Mouse (Mus musculus) neural tube, embryonic 12.5 days (tissue): ENCODE data around the gene 2410004B18Rik. TPM values are rescaled to one million over a fixed set of nuclear protein-coding genes. Genes with fewer than 3 reads are reported as not detected.

Experiments used
- ATAC-seq: fragments of 200-750 bp; cut with Nextera tagmentation; 2 replicates; pipeline ENCODE4 v1.8.0; 2017; ENCODE audit warnings: low read depth, mild to moderate bottlenecking, moderate TSS enrichment, moderate library complexity; ENCODE audit not compliant: low FRiP score
- H3K27ac ChIP-seq: fragments of 300-500 bp; sonication (generic); 2 replicates; pipeline ENCODE4 v1.5.1; 2016
- H3K27me3 ChIP-seq: fragments of 300-500 bp; sonication (generic); replicated peaks from 2 replicates; pipeline ENCODE4 v1.6.1; 2016; ENCODE audit warnings: mild to moderate bottlenecking
- H3K36me3 ChIP-seq: fragments of 300-500 bp; sonication (generic); 2 replicates; pipeline ENCODE4 v1.6.1; 2016; ENCODE audit warnings: mild to moderate bottlenecking
- H3K4me1 ChIP-seq: fragments of 300-500 bp; sonication (generic); 2 replicates; pipeline ENCODE4 v1.6.1; 2016
- H3K4me2 ChIP-seq: fragments of 300-500 bp; sonication (generic); replicated peaks from 2 replicates; pipeline ENCODE4 v1.6.1; 2016; ENCODE audit warnings: mild to moderate bottlenecking
- H3K4me3 ChIP-seq: fragments of 300-500 bp; sonication (generic); 2 replicates; pipeline ENCODE4 v1.5.1; 2016
- H3K9ac ChIP-seq: fragments of 300-500 bp; sonication (generic); 2 replicates; pipeline ENCODE4 v1.6.1; 2016; ENCODE audit warnings: mild to moderate bottlenecking
- H3K9me3 ChIP-seq: fragments of 300-500 bp; sonication (generic); 2 replicates; pipeline ENCODE4 v1.6.1; 2016; ENCODE audit warnings: mild to moderate bottlenecking
- WGBS: fragments of 180-500 bp; shearing (Covaris S2); methylation state at CpG from one replicate; pipeline ENCODE4 v1.1.7; 2016; 5-methylcytosine and 5-hydroxymethylcytosine counted together
- polyA plus RNA-seq: library from polyadenylated mRNA; unstranded; fragments of >200 nt; fragmentation: Nextera tagmentation; extraction: Ambion mirVana; gene quantifications from 2 replicates; pipeline ENCODE4 v1.2.1, GENCODE M21; 2016

Gene 2410004B18Rik
- 64.7 and 68.2 TPM in 2 replicates for polyA plus RNA-seq

DNA sequence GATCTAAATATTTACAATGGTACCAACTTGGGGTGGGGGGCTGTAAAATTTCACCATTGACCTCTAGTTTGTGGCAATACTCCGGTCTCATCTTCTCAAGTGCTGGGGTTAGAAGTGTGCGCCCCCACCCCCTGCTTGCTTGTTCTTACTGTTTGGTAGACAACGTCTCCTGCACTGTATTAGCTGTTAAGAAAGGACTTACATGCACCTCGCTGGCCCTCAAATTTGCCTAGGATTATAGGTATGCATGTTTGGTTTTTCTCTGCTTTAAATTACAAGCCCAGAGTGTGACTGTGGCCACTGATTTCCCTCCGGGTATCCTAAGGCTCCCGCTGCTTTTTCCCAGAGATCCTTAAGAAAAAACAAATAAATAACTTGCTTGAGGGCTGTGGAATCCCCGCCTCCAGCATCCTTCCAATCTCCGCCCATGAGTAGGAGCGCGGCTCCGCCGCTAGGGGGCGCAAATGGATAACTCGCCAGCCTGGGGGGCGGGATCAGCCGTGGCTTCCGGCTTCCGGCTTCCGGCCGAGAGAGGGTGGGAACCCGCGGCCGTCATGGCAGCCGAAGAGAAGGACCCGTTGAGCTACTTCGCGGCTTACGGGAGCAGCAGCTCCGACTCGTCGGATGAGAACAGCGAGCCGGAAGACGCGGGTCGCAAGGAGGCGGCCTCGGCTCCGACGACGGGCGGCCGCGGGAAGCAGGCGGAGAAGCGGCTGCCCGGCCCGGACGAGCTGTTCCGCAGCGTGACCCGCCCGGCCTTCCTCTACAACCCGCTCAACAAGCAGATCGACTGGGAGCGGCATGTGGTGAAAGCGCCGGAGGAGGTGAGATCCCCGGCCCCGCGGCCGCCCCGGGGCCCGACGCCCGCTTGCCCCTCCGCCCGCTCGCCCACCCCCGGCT, at the start of gene 2410004B18Rik:
Gene 2410004B18Rik, plus strand, starts transcription at position 510 of the 900 bp plus-strand sequence.
- peak within 1 kb of the TSS; percentile 93 for H3K9ac ChIP-seq
- no peak within 1 kb of the TSS for H3K27ac ChIP-seq
- no peaks in the 10 kb centered on the region for H3K9me3 ChIP-seq
- H3K27me3 ChIP-seq, result no peaks in the 10 kb centered on the region
- peaks cover 18% of the 10 kb centered on the region for H3K4me1 ChIP-seq
- peaks cover 20% of the 10 kb centered on the region for H3K36me3 ChIP-seq
- 1% methylated on average over 51 of the region's 70 CpGs for WGBS
- H3K4me2 ChIP-seq, result peak within 1 kb of the TSS; percentile 82
- peak within 1 kb of the TSS; percentile 95 for H3K4me3 ChIP-seq
- peak; percentile 93 for ATAC-seq

DNA sequence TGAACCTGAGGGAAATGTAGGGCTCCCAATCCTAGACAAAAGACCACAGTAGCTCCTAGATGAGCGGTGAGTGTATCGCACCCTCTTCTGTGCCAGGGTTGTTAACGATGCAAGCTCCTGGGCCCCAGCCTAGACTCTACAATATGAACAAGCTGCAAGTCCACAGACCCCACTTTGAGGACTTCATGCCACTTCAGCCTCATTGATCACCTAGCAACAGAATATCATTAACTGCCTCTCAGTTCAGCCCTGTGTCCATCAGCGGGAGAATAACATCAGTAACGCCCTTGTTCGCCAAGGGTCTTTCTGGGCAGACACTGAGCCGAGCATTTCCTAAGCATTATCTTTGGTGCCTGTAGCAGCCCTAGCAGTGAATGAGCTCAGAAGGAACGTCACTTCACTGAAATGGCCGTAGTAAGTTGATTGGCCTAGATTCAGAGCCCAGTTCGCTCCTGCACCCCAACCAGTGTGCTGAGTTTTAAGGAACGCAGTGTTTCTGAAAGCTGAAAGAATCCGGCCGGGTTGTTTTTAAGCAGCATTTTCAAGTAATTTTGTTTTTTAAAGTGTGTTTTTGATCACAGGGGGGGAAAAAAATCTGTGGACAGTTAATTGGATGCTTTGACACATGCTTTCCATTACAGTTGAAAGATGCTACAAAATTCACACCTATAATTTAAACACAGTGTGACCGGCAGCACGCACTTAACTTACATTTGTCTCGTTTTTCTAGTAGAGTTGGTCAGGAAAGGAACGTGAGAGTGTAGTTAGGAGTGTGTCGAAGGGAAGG, 47.3 kb upstream of the 2410004B18Rik start:
- H3K27me3 ChIP-seq, result no peaks in the 10 kb centered on the region
- H3K9ac ChIP-seq, result no peak overlapping the region
- H3K4me1 ChIP-seq, result peaks cover 15% of the 10 kb centered on the region
- no peak overlapping the region for H3K4me3 ChIP-seq
- H3K9me3 ChIP-seq, result no peaks in the 10 kb centered on the region
- no peaks in the 10 kb centered on the region for H3K36me3 ChIP-seq
- no peak overlapping the region for H3K4me2 ChIP-seq
- peak; percentile 94 for ATAC-seq
- peak overlapping the region; percentile 3; the same call in 1 of the 2 replicates for H3K27ac ChIP-seq
- WGBS, result 44% methylated on average over 18 of the region's 18 CpGs

DNA sequence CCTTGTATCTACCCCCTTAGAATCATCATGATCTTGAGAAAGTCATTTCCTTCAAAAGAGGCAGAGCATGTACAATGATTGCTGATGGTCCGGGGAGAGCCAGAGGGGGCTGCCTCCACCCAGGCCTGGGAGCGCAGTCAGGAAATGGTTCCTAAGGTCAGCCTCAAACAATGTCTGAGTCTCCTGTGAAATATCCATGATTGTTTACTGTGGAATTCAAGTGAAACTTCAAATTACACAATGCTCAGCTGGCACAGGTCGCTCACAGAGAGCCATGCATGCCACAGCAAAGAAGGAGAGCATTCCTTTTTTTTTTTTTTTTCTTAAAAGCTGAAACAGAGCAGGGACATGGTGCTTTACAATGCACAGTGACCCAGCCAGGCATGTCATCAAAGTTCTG, 45.4 kb upstream of the 2410004B18Rik start:
- H3K9ac ChIP-seq, result no peak overlapping the region
- no peak overlapping the region for H3K4me3 ChIP-seq
- ATAC-seq, result no peak
- H3K4me2 ChIP-seq, result no peak overlapping the region
- no peak overlapping the region for H3K27ac ChIP-seq
- WGBS, result 82% methylated on average over 3 of the region's 3 CpGs
- no peaks in the 10 kb centered on the region for H3K36me3 ChIP-seq
- no peaks in the 10 kb centered on the region for H3K9me3 ChIP-seq
- no peaks in the 10 kb centered on the region for H3K27me3 ChIP-seq
- H3K4me1 ChIP-seq, result peaks cover 15% of the 10 kb centered on the region

DNA sequence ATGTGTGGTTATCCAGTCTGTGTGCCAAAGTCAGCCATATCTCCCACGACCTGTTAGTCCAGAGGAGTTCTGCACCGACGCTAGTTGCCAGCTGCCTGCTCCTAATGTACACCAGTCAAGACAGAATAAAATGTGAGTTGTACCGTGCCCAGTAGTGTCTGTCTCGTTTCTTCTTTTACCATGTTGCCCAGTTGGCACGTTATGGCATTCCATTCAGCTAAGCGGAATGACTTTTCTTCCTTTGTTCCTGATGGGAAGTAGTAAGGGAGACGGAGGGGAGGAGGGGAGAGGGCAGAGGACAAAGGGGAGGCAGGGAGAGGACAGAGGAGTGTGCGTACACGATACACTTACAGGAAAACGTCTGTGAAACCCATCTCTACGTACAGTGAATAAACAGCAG, 43.7 kb upstream of the 2410004B18Rik start:
- Histone ChIP-seq H3K27me3 (no peaks in the 10 kb centered on the region), H3K27ac (no peak overlapping the region), H3K4me1 (peaks cover 15% of the 10 kb centered on the region), H3K36me3 (no peaks in the 10 kb centered on the region), H3K4me3 (no peak overlapping the region), H3K4me2 (no peak overlapping the region), H3K9ac (no peak overlapping the region), H3K9me3 (no peaks in the 10 kb centered on the region)
- no peak for ATAC-seq
- 47% methylated on average over 12 of the region's 12 CpGs for WGBS

DNA sequence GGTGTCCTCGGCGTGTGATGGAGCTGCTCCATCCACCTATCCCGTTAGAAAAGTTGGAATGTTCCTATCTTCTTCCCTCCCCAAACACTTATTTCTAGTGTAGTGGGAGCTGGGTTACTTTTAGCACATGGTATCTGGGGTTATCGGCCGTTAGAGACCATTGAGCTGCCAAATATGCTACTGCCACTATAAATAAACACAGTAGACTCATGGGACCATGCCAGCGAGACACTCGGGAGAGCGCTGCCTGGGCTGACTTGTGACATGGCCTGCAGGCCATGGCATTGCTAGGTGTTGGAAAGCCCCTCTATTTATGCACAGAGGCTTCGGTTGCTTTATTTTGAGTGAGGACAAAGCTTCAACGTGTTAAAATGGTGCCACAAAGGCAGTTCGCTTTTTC, 40.1 kb upstream of the 2410004B18Rik start:
- H3K9ac ChIP-seq, result no peak overlapping the region
- H3K9me3 ChIP-seq, result no peaks in the 10 kb centered on the region
- no peak overlapping the region for H3K4me2 ChIP-seq
- ATAC-seq, result no peak
- no peak overlapping the region for H3K27ac ChIP-seq
- no peaks in the 10 kb centered on the region for H3K4me1 ChIP-seq
- H3K36me3 ChIP-seq, result no peaks in the 10 kb centered on the region
- no peak overlapping the region for H3K4me3 ChIP-seq
- WGBS, result 87% methylated on average over 11 of the region's 11 CpGs
- no peaks in the 10 kb centered on the region for H3K27me3 ChIP-seq

DNA sequence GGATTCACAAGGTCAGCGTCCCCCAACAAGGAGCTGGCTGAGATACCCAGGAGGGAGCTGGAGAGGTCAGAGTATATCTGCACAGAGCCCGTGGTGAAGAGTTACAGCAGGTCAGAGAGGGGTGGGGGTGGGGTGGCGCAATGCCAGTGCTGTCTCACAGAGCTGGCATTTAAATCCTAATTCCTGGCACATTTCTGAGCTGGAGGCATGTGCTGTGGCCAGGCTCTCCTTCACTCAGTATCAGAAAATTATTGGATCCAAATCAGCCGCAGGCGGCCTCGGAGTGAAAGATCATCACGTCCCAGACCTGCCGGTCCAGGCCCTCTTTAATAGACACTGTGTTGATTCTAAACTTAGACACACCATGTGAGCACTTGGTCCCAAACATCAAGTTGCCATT, 38.0 kb upstream of the 2410004B18Rik start:
- 89% methylated on average over 8 of the region's 8 CpGs for WGBS
- no peaks in the 10 kb centered on the region for H3K27me3 ChIP-seq

DNA sequence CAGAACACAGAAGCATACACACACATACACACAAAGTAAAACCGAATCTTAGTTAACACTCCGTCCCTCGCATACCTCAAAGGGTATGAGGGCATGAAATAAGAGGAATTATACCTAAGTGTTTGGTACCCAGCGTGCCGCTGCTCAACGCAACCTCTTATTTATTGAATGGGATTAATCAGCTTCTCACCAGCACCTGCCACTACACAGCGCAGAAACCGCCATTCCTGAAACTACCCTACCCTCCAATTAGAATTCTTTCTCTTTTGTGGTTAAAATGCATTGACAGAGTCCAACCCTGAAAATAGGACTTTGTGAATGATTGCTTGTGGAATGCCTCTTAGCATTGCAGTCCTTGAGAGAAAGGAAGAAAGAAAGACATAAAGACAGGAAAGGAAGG, 34.3 kb upstream of the 2410004B18Rik start:
- no peaks in the 10 kb centered on the region for H3K36me3 ChIP-seq
- no peak overlapping the region for H3K27ac ChIP-seq

More for the DNA sequence above, 38.0 kb upstream of the 2410004B18Rik start:
- no peak for ATAC-seq
- Histone ChIP-seq H3K4me2 (no peak overlapping the region), H3K27ac (no peak overlapping the region), H3K4me1 (no peaks in the 10 kb centered on the region), H3K9ac (no peak overlapping the region), H3K36me3 (no peaks in the 10 kb centered on the region), H3K9me3 (no peaks in the 10 kb centered on the region), H3K4me3 (no peak overlapping the region)

DNA sequence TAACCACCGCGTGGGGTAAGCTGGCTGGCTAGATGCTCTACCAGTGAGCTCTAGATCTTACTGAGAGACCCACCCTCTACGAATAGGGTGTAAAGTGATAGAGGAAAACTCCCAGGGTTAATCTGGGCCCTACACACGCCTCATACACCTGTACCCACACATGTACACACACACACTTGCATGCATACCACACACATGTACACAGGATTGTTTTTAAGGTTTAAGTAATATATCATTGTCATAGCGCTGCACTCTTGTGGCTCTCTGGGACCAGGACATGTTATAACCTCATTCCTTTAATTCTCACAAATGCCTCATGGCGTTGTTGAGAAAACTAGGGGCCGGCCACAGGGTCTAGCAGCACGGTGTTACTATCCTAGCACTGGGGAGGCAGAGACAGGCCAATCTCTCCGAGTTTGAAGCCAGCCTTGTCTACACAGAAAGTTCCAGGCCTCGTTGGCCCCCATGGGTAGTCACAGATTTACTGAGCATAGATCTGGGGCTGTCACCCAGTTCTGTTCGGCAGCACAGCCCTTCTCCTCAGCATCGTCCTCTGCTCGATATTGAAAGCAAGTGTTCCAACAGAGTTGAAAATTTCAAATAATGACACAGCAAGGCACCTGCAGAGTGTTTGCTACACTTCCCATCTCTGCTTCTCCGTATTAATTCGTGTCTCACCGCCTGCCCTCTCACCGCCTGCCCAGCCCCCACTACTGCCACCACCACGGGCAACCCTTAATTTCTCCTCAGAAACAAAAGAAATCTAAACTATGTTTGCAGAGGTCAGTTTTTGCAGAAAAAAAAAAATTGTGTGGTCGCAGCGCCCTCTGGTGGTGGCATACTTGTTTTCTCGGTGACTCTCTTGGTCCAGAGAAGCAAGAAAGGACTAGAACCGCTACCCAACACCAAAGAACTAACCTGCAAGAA, 32.7 kb upstream of the 2410004B18Rik start:
- Histone ChIP-seq H3K36me3 (no peaks in the 10 kb centered on the region), H3K9ac (no peak overlapping the region), H3K4me3 (no peak overlapping the region), H3K9me3 (no peaks in the 10 kb centered on the region), H3K4me1 (no peaks in the 10 kb centered on the region), H3K4me2 (peak overlapping the region; percentile 34; the same call in 1 of the 2 replicates), H3K27me3 (no peaks in the 10 kb centered on the region), H3K27ac (no peak overlapping the region)
- 54% methylated on average over 22 of the region's 22 CpGs for WGBS
- peak; percentile 57; the same call in 1 of the 2 replicates for ATAC-seq

More for the DNA sequence above, 34.3 kb upstream of the 2410004B18Rik start:
- Histone ChIP-seq H3K27me3 (no peaks in the 10 kb centered on the region), H3K4me3 (no peak overlapping the region), H3K4me2 (no peak overlapping the region), H3K9ac (no peak overlapping the region), H3K9me3 (no peaks in the 10 kb centered on the region), H3K4me1 (no peaks in the 10 kb centered on the region)
- ATAC-seq, result no peak
- 93% methylated on average over 8 of the region's 8 CpGs for WGBS

DNA sequence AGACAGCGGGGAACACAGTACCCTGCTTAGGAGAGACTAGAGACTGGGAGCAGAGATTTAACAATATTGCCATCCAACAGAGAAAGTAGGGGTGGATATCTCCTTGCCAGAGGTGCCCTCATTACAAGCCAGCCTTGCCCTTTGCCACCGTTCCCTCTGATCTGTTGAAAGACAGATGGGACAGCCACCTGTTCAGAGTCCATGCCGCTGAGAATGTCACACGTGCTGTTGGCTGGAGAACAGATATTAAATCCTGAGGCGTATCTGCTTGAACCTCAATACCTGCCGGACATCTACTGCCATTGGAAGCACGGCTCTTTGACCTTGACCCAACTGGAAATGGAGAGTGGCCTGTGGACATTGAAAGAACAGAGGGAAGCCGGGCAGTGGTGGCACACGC, 31.2 kb upstream of the 2410004B18Rik start:
- WGBS, result 90% methylated on average over 9 of the region's 9 CpGs
- ATAC-seq, result no peak
- Histone ChIP-seq H3K9me3 (no peaks in the 10 kb centered on the region), H3K4me2 (no peak overlapping the region), H3K27ac (no peak overlapping the region), H3K9ac (no peak overlapping the region), H3K4me3 (no peak overlapping the region), H3K27me3 (no peaks in the 10 kb centered on the region), H3K36me3 (no peaks in the 10 kb centered on the region), H3K4me1 (no peaks in the 10 kb centered on the region)

DNA sequence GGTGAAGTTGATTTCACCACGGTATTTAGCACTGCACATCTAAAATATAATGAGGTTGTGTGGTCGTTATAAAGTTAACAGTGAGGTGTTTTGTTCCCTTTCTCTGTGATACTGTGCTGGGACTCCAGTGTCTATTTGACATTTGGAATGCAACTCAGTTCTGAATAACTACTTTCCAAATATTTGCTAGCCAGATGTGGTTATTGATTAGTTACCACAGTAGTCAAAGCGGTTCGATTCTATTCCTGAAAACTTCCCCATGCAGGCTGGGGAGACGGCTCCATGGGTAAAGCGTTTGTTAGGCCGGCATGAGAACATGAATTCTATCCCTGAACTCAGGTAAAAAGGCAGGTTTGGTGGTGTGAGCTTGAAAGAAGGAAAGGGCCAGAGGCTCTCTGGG, 25.3 kb upstream of the 2410004B18Rik start:
- H3K36me3 ChIP-seq, result no peaks in the 10 kb centered on the region
- no peaks in the 10 kb centered on the region for H3K9me3 ChIP-seq
- H3K4me1 ChIP-seq, result no peaks in the 10 kb centered on the region
- no peak overlapping the region for H3K9ac ChIP-seq
- H3K4me2 ChIP-seq, result no peak overlapping the region
- WGBS, result 92% methylated on average over 7 of the region's 7 CpGs
- no peaks in the 10 kb centered on the region for H3K27me3 ChIP-seq
- H3K27ac ChIP-seq, result no peak overlapping the region
- no peak overlapping the region for H3K4me3 ChIP-seq
- ATAC-seq, result no peak

DNA sequence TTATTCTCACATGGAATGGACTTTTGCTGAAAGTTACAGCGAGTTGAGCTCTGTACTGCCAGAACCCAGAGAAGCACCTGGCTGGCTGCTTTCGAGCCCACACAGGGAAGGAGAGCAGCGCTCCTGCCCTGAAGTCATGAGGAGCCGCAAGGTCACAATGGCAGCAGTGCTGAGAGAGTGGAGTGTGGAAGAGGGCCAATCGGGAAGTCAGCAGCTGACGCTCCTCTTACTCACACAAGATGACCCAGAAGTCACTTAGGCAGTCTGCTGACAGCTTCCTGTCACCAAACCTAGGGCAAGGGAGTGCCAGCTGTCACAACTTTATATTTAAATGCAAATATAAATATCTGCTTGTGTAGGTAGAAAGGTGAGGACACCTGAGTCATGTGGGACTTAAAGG, 24.6 kb upstream of the 2410004B18Rik start:
- Histone ChIP-seq H3K27me3 (no peaks in the 10 kb centered on the region), H3K9ac (no peak overlapping the region), H3K36me3 (no peaks in the 10 kb centered on the region), H3K9me3 (no peaks in the 10 kb centered on the region), H3K27ac (no peak overlapping the region), H3K4me2 (no peak overlapping the region), H3K4me3 (no peak overlapping the region), H3K4me1 (no peaks in the 10 kb centered on the region)
- 79% methylated on average over 6 of the region's 6 CpGs for whole genome bisulfite sequencing
- no peak for ATAC-seq
